Mouse (Mus musculus) heart, embryonic 14.5 days (tissue): ENCODE data around the gene Mylk3. TPM values are rescaled to one million over a fixed set of nuclear protein-coding genes. Genes with fewer than 3 reads are reported as not detected.

Experiments used
- ATAC-seq: fragments of 200-750 bp; cut with Nextera tagmentation; 2 replicates; pipeline ENCODE4 v1.8.0; 2017; ENCODE audit warnings: low read depth, moderate TSS enrichment; ENCODE audit not compliant: insufficient number of reproducible peaks, insufficient read depth, low FRiP score
- H3K27ac ChIP-seq, 2 experiments: fragments of 200-500 bp in 1 of 2; fragments of 300-500 bp in 1 of 2; sonication (generic) in 1 of 2; replicated peaks in 1 of 2; 2 replicates each; pipeline ENCODE4 v1.5.1; 2012 to 2014; ENCODE audit warnings: low read depth in 2 of 2, low read length in 2 of 2, control low read depth in 1 of 2, mild to moderate bottlenecking in 1 of 2, mixed read lengths in 1 of 2; ENCODE audit not compliant: control insufficient read depth in 1 of 2, insufficient read depth in 1 of 2
- H3K27me3 ChIP-seq: fragments of 300-500 bp; sonication (generic); 2 replicates; pipeline ENCODE4 v1.6.1; 2014; ENCODE audit warnings: mild to moderate bottlenecking, low read length, control low read depth; ENCODE audit not compliant: control insufficient read depth, insufficient read depth
- H3K36me3 ChIP-seq: fragments of 300-500 bp; sonication (generic); 2 replicates; pipeline ENCODE4 v1.6.1; 2014; ENCODE audit warnings: mild to moderate bottlenecking, control low read depth, low read length, mixed read lengths; ENCODE audit not compliant: control insufficient read depth, insufficient read depth
- H3K4me1 ChIP-seq, 2 experiments: fragments of 200-500 bp in 1 of 2; fragments of 300-500 bp in 1 of 2; sonication (generic) in 1 of 2; 2 replicates each; pipeline ENCODE4 v1.6.1; 2012 to 2014; ENCODE audit warnings: low read length in 2 of 2, control low read depth in 1 of 2, mixed read lengths in 1 of 2; ENCODE audit not compliant: control insufficient read depth in 2 of 2, insufficient read depth in 2 of 2
- H3K4me2 ChIP-seq: fragments of 300-500 bp; sonication (generic); 2 replicates; pipeline ENCODE4 v1.6.1; 2014; ENCODE audit warnings: mild to moderate bottlenecking, low read length
- H3K4me3 ChIP-seq, 2 experiments: fragments of 200-500 bp in 1 of 2; fragments of 300-500 bp in 1 of 2; sonication (generic) in 1 of 2; 2 replicates each; pipeline ENCODE4 v1.5.1; 2012 to 2014; ENCODE audit warnings: low read length in 2 of 2, mild to moderate bottlenecking in 2 of 2, control low read depth in 1 of 2, low read depth in 1 of 2, moderate library complexity in 1 of 2; ENCODE audit not compliant: control insufficient read depth in 1 of 2, insufficient read depth in 1 of 2
- H3K9ac ChIP-seq: fragments of 300-500 bp; sonication (generic); 2 replicates; pipeline ENCODE4 v1.6.1; 2014; ENCODE audit warnings: mild to moderate bottlenecking, low read length
- H3K9me3 ChIP-seq: fragments of 300-500 bp; sonication (generic); 2 replicates; pipeline ENCODE4 v1.6.1; 2016; ENCODE audit warnings: low read length, control low read depth; ENCODE audit not compliant: control insufficient read depth
- WGBS: fragments of 180-500 bp; shearing (Covaris S2); extraction: QIAGEN DNeasy Blood & Tissue Kit; methylation state at CpG from one replicate; pipeline ENCODE4 v1.1.7; 2014; 5-methylcytosine and 5-hydroxymethylcytosine counted together
- polyA plus RNA-seq: library from polyadenylated mRNA; unstranded; fragments of >200 nt; fragmentation: Nextera tagmentation; extraction: Ambion mirVana; gene quantifications from 2 replicates; pipeline ENCODE4 v1.2.1, GENCODE M21; 2014

Mylk3 gene
- polyA plus RNA-seq, 1 experiment from 2014 or later, result 244 TPM

DNA sequence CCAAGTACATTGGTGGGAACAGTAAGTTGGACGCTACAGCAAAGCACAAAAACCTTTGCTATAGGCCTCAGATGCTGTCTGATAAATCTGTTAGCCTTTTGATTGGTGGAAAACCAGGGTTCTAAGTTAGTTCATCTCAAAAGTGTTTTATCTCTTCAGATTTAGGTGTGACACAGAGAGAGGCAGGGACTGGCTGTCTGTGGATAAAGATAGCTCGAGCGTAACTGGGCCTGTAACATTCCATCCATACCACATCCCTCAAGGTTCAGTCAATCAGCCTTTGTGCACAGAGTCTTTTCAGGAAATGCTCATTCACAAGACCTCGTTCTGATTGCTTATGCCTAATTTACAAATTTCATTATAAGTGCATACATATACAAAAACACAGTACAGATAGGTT lies 43.1 kb upstream of the Mylk3 start:
- H3K27me3 ChIP-seq, result no peaks in the 10 kb centered on the region
- WGBS, result 3% methylated on average over 4 of the region's 4 CpGs
- ATAC-seq, result no peak
- H3K27ac ChIP-seq, result peak overlapping the region; percentile 91 to 94
- H3K36me3 ChIP-seq, result peaks cover 11% of the 10 kb centered on the region
- H3K9me3 ChIP-seq, result no peaks in the 10 kb centered on the region
- peaks cover 9 to 52% of the 10 kb centered on the region in 2 experiments for H3K4me1 ChIP-seq
- peak overlapping the region in 1 of 2 experiments; percentile 15; a peak in 1 of 4 replicates for H3K4me3 ChIP-seq
- peak overlapping the region; percentile 59 for H3K4me2 ChIP-seq
- peak overlapping the region; percentile 61 for H3K9ac ChIP-seq

DNA sequence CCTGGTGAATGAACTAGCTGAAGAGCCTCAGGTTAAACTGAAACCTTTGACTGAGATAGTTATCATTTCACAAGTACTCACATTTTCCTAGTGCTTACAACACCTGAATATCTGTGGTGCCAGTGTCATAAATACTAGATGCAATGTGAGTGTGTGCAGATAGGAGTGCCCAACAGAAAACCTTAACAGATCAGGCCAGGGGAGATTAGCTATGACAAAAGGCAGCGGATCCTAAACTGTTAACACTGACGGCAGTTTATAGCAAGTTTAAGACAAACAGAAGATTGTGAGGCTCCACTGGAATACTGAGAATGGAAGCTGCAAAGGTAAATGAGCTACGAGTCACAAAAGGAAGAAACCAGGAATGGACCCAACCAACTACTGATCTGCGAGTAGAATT lies 40.9 kb upstream of the Mylk3 start:
- H3K9ac ChIP-seq, result peak overlapping the region; percentile 52
- H3K9me3 ChIP-seq, result no peaks in the 10 kb centered on the region
- 33% methylated on average over 4 of the region's 4 CpGs for WGBS
- H3K4me2 ChIP-seq, result peak overlapping the region; percentile 31
- no peaks in the 10 kb centered on the region for H3K27me3 ChIP-seq
- peak overlapping the region; percentile 16 to 76; a peak in 1 of 4 replicates for H3K27ac ChIP-seq
- no peak overlapping the region for H3K4me3 ChIP-seq
- H3K36me3 ChIP-seq, result peaks cover 18% of the 10 kb centered on the region
- H3K4me1 ChIP-seq, result peaks cover 9 to 57% of the 10 kb centered on the region in 2 experiments
- ATAC-seq, result no peak

GRCm38 (mm10) chr8:85421329-85421728 lies 35.2 kb upstream of the Mylk3 start:
- Histone ChIP-seq H3K27ac (peak overlapping the region in 1 of 2 experiments; percentile 28; a peak in 1 of 4 replicates), H3K27me3 (no peaks in the 10 kb centered on the region), H3K9ac (no peak overlapping the region; the same call in 1 of the 2 replicates), H3K4me3 (no peak overlapping the region), H3K9me3 (no peaks in the 10 kb centered on the region), H3K4me1 (peaks cover 6 to 27% of the 10 kb centered on the region in 2 experiments), H3K4me2 (no peak overlapping the region), H3K36me3 (peaks cover 38% of the 10 kb centered on the region)
- WGBS, result 100% methylated on average over 1 of the region's 1 CpGs
- ATAC-seq, result no peak

DNA sequence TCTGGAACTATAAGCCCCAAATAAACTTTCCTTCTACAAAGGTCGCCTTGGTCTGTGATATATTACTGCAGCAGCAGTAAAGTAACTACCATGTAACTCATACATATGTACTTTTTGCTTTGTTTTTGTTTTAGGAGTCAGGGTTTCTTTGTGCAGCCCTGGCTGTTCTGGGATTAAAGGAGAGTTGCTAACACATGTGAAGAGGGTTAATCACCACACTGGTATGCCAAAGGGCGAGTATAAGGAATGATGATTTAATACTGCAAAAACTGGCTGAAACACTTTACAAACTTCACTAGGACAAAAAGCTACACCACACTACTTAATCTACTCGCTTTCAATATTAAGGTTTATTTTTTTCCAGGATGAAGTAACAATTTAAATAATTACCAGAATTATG lies 22.4 kb upstream of the Mylk3 start:
- WGBS, result 60% methylated on average over 3 of the region's 3 CpGs
- Histone ChIP-seq H3K36me3 (peaks cover 37% of the 10 kb centered on the region), H3K4me1 (peaks cover 8 to 16% of the 10 kb centered on the region in 2 experiments), H3K9ac (no peak overlapping the region; the same call in 1 of the 2 replicates), H3K4me2 (no peak overlapping the region), H3K9me3 (no peaks in the 10 kb centered on the region), H3K27me3 (no peaks in the 10 kb centered on the region), H3K4me3 (no peak overlapping the region), H3K27ac (no peak overlapping the region)
- no peak for ATAC-seq

DNA sequence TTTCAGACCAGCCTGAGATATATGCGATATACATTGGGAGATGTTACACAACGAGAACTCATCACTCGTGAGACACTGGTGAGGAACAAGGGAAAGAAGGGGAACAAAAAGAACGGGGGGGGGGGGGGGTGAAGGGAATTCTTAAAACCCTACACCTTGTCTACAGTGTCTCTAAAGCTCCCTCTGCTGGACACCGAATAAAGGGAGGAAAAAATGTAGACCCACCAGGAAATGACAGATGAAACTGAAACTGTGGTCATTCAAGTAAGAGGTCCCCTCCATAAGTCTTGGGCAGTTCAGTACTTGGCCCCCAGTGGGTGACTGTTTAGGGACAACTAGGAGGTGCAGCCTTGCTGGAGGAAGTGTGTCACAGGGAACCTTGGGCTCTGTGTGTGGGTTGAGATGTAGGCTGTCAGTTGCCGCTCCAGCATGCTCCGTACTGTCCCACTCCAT lies 21.9 kb upstream of the Mylk3 start:
- no peak overlapping the region for H3K4me3 ChIP-seq
- H3K36me3 ChIP-seq, result peaks cover 37% of the 10 kb centered on the region
- H3K4me2 ChIP-seq, result no peak overlapping the region
- H3K27ac ChIP-seq, result no peak overlapping the region
- H3K27me3 ChIP-seq, result no peaks in the 10 kb centered on the region
- 54% methylated on average over 7 of the region's 7 CpGs for WGBS
- H3K9me3 ChIP-seq, result no peaks in the 10 kb centered on the region
- peaks cover 8 to 16% of the 10 kb centered on the region in 2 experiments for H3K4me1 ChIP-seq
- no peak for ATAC-seq
- no peak overlapping the region; the same call in 1 of the 2 replicates for H3K9ac ChIP-seq

DNA sequence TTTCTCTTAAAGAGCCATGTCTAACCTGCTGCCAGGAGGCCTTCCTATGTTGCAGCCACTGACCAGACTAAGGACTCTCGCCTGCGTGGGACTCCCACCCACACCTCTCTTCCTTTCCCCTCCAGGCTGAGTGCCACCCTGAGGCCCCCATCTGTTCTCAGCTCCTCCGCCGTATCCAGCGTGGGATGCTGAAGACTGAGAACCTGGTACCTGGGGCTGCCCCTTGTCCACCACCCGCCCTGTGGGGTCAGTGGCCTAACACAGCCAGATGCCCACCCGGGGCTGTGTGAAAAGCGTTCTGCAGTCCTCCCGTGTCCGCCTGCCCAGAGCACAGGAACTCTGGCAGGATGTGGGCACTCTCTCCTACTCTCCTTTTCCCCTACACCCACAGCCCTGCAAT lies 19.8 kb upstream of the Mylk3 start:
- Histone ChIP-seq H3K9ac (no peak overlapping the region), H3K4me3 (no peak overlapping the region), H3K9me3 (no peaks in the 10 kb centered on the region), H3K4me1 (peaks cover 8 to 16% of the 10 kb centered on the region in 2 experiments), H3K4me2 (no peak overlapping the region), H3K27me3 (no peaks in the 10 kb centered on the region), H3K27ac (peak overlapping the region; percentile 4 to 27; a peak in 2 of 4 replicates), H3K36me3 (peaks cover 25% of the 10 kb centered on the region)
- no peak; the same call in 1 of the 2 replicates for ATAC-seq
- 52% methylated on average over 10 of the region's 10 CpGs for WGBS

DNA sequence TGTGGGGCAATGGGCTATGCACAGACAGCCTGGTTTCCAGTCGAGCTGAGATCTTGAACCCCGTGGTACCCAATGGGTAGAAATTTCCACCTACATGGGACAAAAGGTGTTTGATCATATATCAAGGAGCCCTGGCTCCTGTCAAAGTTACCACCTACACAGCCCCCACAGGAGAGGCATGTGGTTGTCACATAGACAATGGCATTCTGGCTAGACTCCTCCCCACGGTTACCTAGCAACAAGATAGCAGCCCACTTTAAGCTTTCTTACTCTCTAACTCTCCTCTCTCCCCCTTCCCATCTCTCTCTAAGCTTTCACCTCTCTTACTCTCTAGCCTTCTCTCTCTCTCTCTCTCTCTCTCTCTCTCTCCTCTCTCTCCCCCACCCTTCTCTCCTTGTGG lies 19.3 kb upstream of the Mylk3 start:
- Histone ChIP-seq H3K9ac (no peak overlapping the region), H3K27me3 (no peaks in the 10 kb centered on the region), H3K4me3 (no peak overlapping the region), H3K27ac (peak overlapping the region; percentile 4 to 44; a peak in 3 of 4 replicates), H3K4me1 (peaks cover 8 to 16% of the 10 kb centered on the region in 2 experiments), H3K4me2 (no peak overlapping the region), H3K9me3 (no peaks in the 10 kb centered on the region), H3K36me3 (peaks cover 20% of the 10 kb centered on the region)
- ATAC-seq, result no peak
- 26% methylated on average over 3 of the region's 3 CpGs for WGBS

DNA sequence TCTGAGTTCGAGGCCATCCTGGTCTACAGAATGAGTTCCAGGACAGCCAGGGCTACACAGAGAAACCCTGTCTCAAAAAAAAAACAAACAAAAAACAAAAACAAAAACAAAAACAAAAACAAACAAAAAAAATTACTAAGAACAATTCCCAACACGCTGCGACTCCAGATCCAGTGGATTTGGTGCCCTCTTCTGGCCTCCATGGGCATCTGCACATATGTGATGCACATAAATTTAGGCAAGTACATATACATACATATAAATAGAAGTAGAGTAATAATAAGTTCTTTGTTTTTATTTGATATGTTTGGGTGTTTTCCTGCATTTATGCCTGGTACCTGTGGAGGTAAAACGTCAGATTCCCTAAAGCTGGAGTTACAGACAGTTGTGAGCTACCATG lies 12.4 kb upstream of the Mylk3 start:
- no peaks in the 10 kb centered on the region for H3K9me3 ChIP-seq
- peaks cover 17 to 23% of the 10 kb centered on the region in 2 experiments for H3K4me1 ChIP-seq
- no peak overlapping the region for H3K4me3 ChIP-seq
- ATAC-seq, result no peak
- H3K9ac ChIP-seq, result no peak overlapping the region
- H3K27ac ChIP-seq, result no peak overlapping the region
- WGBS, result 93% methylated on average over 4 of the region's 4 CpGs
- H3K27me3 ChIP-seq, result no peaks in the 10 kb centered on the region
- H3K4me2 ChIP-seq, result no peak overlapping the region
- H3K36me3 ChIP-seq, result no peaks in the 10 kb centered on the region
